Mouse (Mus musculus) CH12.LX (cell line): ENCODE results near the gene Kcnip4. TPM values are rescaled to one million over a fixed set of nuclear protein-coding genes. Genes with fewer than 3 reads are reported as not detected.

ENCODE experiments used
- DNase-seq: peaks from one replicate; pipeline ENCODE4 v3.0.0-alpha.2; 2013; ENCODE audit errors: extremely low read depth
- H3K27ac ChIP-seq: 2 replicates; pipeline ENCODE4 v1.5.1; 2012; ENCODE audit warnings: low read depth, mild to moderate bottlenecking, control low read depth, moderate library complexity; ENCODE audit not compliant: insufficient read depth
- H3K27me3 ChIP-seq: replicated peaks from 2 replicates; pipeline ENCODE3; 2012; ENCODE audit warnings: inconsistent platforms
- H3K36me3 ChIP-seq, 2 experiments: replicated peaks in 1 of 2; 2 replicates each; pipeline versions ENCODE3 to v1.6.1; 2012; ENCODE audit warnings: inconsistent platforms in 1 of 2, low read length in 1 of 2, mild to moderate bottlenecking in 1 of 2, mixed read lengths in 1 of 2, moderate library complexity in 1 of 2; ENCODE audit not compliant: control insufficient read depth in 1 of 2, insufficient read depth in 1 of 2
- H3K4me1 ChIP-seq, 2 experiments: 2 replicates each; pipeline ENCODE4 v1.6.1; 2012; ENCODE audit warnings: inconsistent platforms in 1 of 2, moderate library complexity in 1 of 2; ENCODE audit not compliant: insufficient read depth in 2 of 2, control insufficient read depth in 1 of 2
- H3K4me2 ChIP-seq: 2 replicates; pipeline ENCODE4 v1.6.1; 2012; ENCODE audit warnings: low read depth, mild to moderate bottlenecking, control low read depth; ENCODE audit not compliant: poor library complexity, insufficient read depth, severe bottlenecking
- H3K4me3 ChIP-seq, 3 experiments: fragments of 150-350 bp in 1 of 3; sonication (generic) in 1 of 3; replicated peaks in 1 of 3; 2 replicates each; pipeline versions ENCODE3 to v1.5.1; 2011 to 2012; ENCODE audit warnings: low read depth in 2 of 3, low read length in 2 of 3, mild to moderate bottlenecking in 2 of 3, moderate library complexity in 2 of 3, control low read depth in 1 of 3, improper control_type of control experiment in 1 of 3, inconsistent platforms in 1 of 3, mixed read lengths in 1 of 3; ENCODE audit not compliant: poor library complexity in 1 of 3
- H3K79me2 ChIP-seq: replicated peaks from 2 replicates; pipeline ENCODE4 v1.6.1; 2012; ENCODE audit warnings: mild to moderate bottlenecking, moderate library complexity; ENCODE audit not compliant: control insufficient read depth, poor library complexity, insufficient read depth, severe bottlenecking; ENCODE audit errors: extremely low read depth
- H3K9ac ChIP-seq: 2 replicates; pipeline ENCODE4 v1.6.1; 2012; ENCODE audit warnings: low read depth, mild to moderate bottlenecking, control low read depth, moderate library complexity; ENCODE audit not compliant: insufficient read depth
- H3K9me3 ChIP-seq: replicated peaks from 2 replicates; pipeline ENCODE3; 2012; ENCODE audit warnings: low read length, inconsistent platforms, mixed read lengths
- BHLHE40 ChIP-seq: IDR thresholded peaks from 2 replicates; pipeline ENCODE4 v1.6.1; 2011; ENCODE audit warnings: mild to moderate bottlenecking, low read depth, low read length, improper control_type of control experiment
- CTCF ChIP-seq, 2 experiments: IDR thresholded peaks in 1 of 2; conservative IDR thresholded peaks in 1 of 2; 2 replicates each; pipeline ENCODE4 v1.5.1; 2011 to 2012; ENCODE audit warnings: low read depth in 2 of 2, low read length in 2 of 2, improper control_type of control experiment in 1 of 2, inconsistent platforms in 1 of 2, mild to moderate bottlenecking in 1 of 2, moderate library complexity in 1 of 2
- E2F4 ChIP-seq: IDR thresholded peaks from 2 replicates; pipeline ENCODE4 v1.6.1; 2011; ENCODE audit warnings: low read depth, low read length, improper control_type of control experiment; ENCODE audit not compliant: insufficient replicate concordance
- IRF4 ChIP-seq: IDR thresholded peaks from 2 replicates; pipeline ENCODE4 v1.6.1; 2014; ENCODE audit warnings: low read depth, mild to moderate bottlenecking, inconsistent platforms, low read length, improper control_type of control experiment
- JUND ChIP-seq: conservative IDR thresholded peaks from 2 replicates; pipeline ENCODE4 v1.6.1; 2011; ENCODE audit warnings: low read depth, low read length, improper control_type of control experiment
- MEF2A ChIP-seq: IDR thresholded peaks from 2 replicates; pipeline ENCODE4 v1.6.1; 2014; ENCODE audit warnings: low read depth, mild to moderate bottlenecking, inconsistent platforms, low read length, improper control_type of control experiment, borderline replicate concordance
- RAD21 ChIP-seq: IDR thresholded peaks from 2 replicates; pipeline ENCODE4 v1.6.1; 2011; ENCODE audit warnings: low read depth, mild to moderate bottlenecking, low read length, improper control_type of control experiment, moderate library complexity
- SMC3 ChIP-seq: IDR thresholded peaks from 2 replicates; pipeline ENCODE4 v1.6.1; 2011; ENCODE audit warnings: low read depth, low read length, improper control_type of control experiment
- TBP ChIP-seq: conservative IDR thresholded peaks from 2 replicates; pipeline ENCODE4 v1.6.1; 2011; ENCODE audit warnings: low read depth, low read length, improper control_type of control experiment
- TCF12 ChIP-seq: IDR thresholded peaks from 2 replicates; pipeline ENCODE4 v1.6.1; 2014; ENCODE audit warnings: low read depth, mild to moderate bottlenecking, inconsistent platforms, low read length, improper control_type of control experiment
- USF2 ChIP-seq: conservative IDR thresholded peaks from 2 replicates; pipeline ENCODE4 v1.6.1; 2011; ENCODE audit warnings: low read depth, low read length, improper control_type of control experiment
- dilution Hi-C: fragments of 300-500 bp; cut with MboI; formaldehyde crosslinking; loops from 2 replicates; pipeline ENCODE4 v1.14.3; 2020; ENCODE audit warnings: low sequenced_read_pairs; ENCODE audit not compliant: extremely low pct_unique_long_range_greater_than_20kb, extremely low pct_ligation_motif_present
- in situ Hi-C: fragments of 300-500 bp; cut with MboI; formaldehyde crosslinking; loops from 3 replicates; pipeline ENCODE4 v1.14.3; 2019; ENCODE audit warnings: low sequenced_read_pairs, low pct_ligation_motif_present, low pct_unique_long_range_greater_than_20kb, mixed read lengths
- polyA plus RNA-seq: library from polyadenylated mRNA; unstranded; fragments of >175 nt; gene quantifications from 2 replicates; pipeline ENCODE4 v1.2.1, GENCODE M21; 2012; ENCODE audit warnings: low read depth; ENCODE audit not compliant: insufficient read length
- total RNA-seq, 2 experiments: library from RNA; depleted of rRNA; stranded (reverse); fragments of 300-350 nt in 1 of 2; fragments of >200 nt in 1 of 2; gene quantifications; 2 replicates each; pipeline ENCODE4 v1.2.3; 2012 to 2014

Gene Kcnip4
- total and polyA plus RNA-seq, 3 experiments: 0.80 TPM; not detected in 2

DNA sequence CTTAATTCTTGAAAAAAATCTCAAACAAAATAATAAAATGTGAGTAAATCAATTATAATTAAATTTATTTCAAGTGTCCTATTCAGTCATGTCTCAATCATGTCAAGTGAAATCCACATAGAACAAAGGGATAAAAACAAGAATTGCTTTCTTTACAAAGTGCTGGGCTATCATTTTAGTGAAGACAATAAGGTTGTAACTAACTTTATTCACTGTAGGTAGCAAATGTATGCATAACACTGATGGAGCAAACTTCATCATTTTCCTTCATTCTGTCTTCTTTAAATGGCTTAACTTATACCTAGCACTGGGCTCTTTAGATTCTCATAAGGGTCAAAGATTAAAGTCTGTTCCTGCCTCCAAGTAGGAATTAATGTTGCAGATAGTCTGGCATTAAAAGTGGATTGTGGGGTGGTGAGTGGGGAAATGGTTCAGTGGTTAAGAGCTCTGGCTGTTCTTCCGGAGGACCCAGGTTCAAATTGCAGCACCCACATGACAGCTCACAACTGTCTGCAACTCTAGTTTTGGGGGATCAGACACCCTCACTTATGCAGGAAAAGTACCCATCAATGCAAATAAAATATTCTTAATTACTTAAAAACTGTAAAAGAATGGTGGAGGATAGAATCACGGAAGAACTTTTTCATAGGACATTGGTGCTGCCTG is 1178.6 kb downstream of the Kcnip4 start:
- Histone ChIP-seq H3K4me1 (peaks cover 2 to 12% of the 10 kb centered on the region in 2 experiments; a peak in 3 of 4 replicates), H3K9me3 (no peaks in the 10 kb centered on the region), H3K36me3 (no peaks in the 10 kb centered on the region), H3K9ac (no peak overlapping the region), H3K4me2 (no peak overlapping the region), H3K4me3 (no peak overlapping the region), H3K27ac (no peak overlapping the region), H3K79me2 (no peaks in the 10 kb centered on the region), H3K27me3 (no peaks in the 10 kb centered on the region)
- DNase-seq: no peak
- dilution Hi-C loops: no loop called here
- in situ Hi-C loops: no loop called here
- TF ChIP-seq JUND (no peak; the same call in 1 of the 2 replicates), RAD21 (no peak), BHLHE40 (no peak)

DNA sequence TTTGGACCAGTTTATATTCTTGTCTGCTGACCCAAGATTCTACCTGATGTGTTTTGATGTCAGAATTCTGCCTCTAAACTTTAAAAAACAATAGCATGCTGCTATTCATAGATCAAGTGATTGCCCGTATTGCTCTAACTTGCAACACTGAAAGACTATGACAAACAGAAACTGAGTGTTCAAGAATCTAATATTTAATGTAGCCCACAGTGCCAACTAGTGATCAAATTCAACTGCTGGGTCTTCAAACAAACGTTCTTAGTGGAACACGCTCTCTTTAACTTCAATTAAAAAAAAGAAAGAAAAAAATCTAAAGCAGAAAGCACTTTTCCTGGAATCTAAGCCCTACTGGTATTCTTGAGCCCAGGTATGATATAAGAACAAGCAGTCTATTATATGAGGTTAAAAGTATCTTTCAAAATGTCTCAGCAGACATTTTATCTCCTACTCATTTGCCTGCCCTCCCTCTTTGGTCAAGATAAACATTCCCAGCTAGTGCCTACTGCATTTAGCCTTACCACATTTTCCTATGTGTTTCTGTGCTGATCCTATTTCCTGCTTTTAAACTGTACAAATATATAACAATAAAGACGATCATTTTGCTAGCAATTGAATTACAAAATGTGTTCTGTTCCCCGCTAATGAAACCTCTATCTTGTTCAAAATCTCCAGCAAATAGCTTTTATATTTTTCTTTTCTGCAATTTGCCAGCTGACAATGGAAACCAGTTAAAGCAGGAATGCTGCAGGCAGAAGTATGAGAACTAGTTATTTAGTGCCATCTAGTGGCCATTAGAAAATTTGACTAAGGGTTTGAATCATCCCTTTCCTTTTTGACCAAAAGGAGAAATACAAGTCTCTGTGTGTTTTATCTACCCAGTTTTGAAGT is 1179.4 kb downstream of the Kcnip4 start:
- no peak overlapping the region for H3K4me3 ChIP-seq
- peak; percentile 20 for DNase-seq
- H3K27ac ChIP-seq: no peak overlapping the region
- no peak overlapping the region for H3K9ac ChIP-seq
- H3K9me3 ChIP-seq: no peaks in the 10 kb centered on the region
- no peaks in the 10 kb centered on the region for H3K27me3 ChIP-seq
- in situ Hi-C loops (no loop called here), dilution Hi-C loops (no loop called here)
- no peaks in the 10 kb centered on the region for H3K79me2 ChIP-seq
- peaks cover 2 to 12% of the 10 kb centered on the region in 2 experiments; a peak in 3 of 4 replicates for H3K4me1 ChIP-seq
- no peaks in the 10 kb centered on the region for H3K36me3 ChIP-seq
- no peak overlapping the region for H3K4me2 ChIP-seq
- TF ChIP-seq IRF4 (0 out of 2 replicates have a peak, but pooled peaks have one; percentile 12), SMC3 (peak; percentile 52), USF2 (no peak), TCF12 (no peak), CTCF (conservative IDR thresholded peaks at IDR 0.05 in 1 of 2, IDR thresholded peaks at IDR 0.05 in 1 of 2; ENCODE audit: low read depth in 2 of 2, low read length in 2 of 2) (peak in 1 of 2 experiments; percentile 71; a peak in 2 of 4 replicates), E2F4 (no peak), MEF2A (no peak), JUND (peak; percentile 23; the same call in 1 of the 2 replicates), RAD21 (peak; percentile 72), TBP (no peak)
- TF ChIP-seq, all 38 proteins: peak for 5
